Mouse (Mus musculus) intestine, embryonic 16.5 days (tissue): Measurements from ENCODE around the gene Plekhh2. TPM values are rescaled to one million over a fixed set of nuclear protein-coding genes. Genes with fewer than 3 reads are reported as not detected.

Experiments
- ATAC-seq: fragments of 200-750 bp; cut with Nextera tagmentation; 2 replicates; pipeline ENCODE4 v1.8.0; 2017; ENCODE audit warnings: moderate TSS enrichment, moderate library complexity
- H3K27ac ChIP-seq: fragments of 300-500 bp; sonication (generic); 2 replicates; pipeline ENCODE4 v1.5.1; 2014; ENCODE audit warnings: mild to moderate bottlenecking, low read length
- H3K27me3 ChIP-seq: fragments of 300-500 bp; sonication (generic); replicated peaks from 2 replicates; pipeline ENCODE4 v1.6.1; 2014; ENCODE audit warnings: low read length, control low read depth, mixed read lengths; ENCODE audit not compliant: control insufficient read depth, insufficient read depth
- H3K36me3 ChIP-seq: fragments of 300-500 bp; sonication (generic); 2 replicates; pipeline ENCODE4 v1.6.1; 2014; ENCODE audit warnings: low read length, control low read depth; ENCODE audit not compliant: control insufficient read depth, insufficient read depth
- H3K4me1 ChIP-seq: fragments of 300-500 bp; sonication (generic); 2 replicates; pipeline ENCODE4 v1.6.1; 2014; ENCODE audit warnings: low read length, control low read depth, mixed read lengths; ENCODE audit not compliant: control insufficient read depth, insufficient read depth
- H3K4me2 ChIP-seq: fragments of 300-500 bp; sonication (generic); 2 replicates; pipeline ENCODE4 v1.6.1; 2014; ENCODE audit warnings: low read depth, low read length, control low read depth
- H3K4me3 ChIP-seq: fragments of 300-500 bp; sonication (generic); 2 replicates; pipeline ENCODE4 v1.5.1; 2014; ENCODE audit warnings: mild to moderate bottlenecking, low read length
- H3K9ac ChIP-seq: fragments of 300-500 bp; sonication (generic); 2 replicates; pipeline ENCODE4 v1.6.1; 2014; ENCODE audit warnings: low read depth, low read length
- H3K9me3 ChIP-seq: fragments of 300-500 bp; sonication (generic); 2 replicates; pipeline ENCODE4 v1.6.1; 2016; ENCODE audit warnings: low read length, control low read depth; ENCODE audit not compliant: control insufficient read depth
- WGBS: fragments of 180-500 bp; shearing (Covaris S2); extraction: QIAGEN DNeasy Blood & Tissue Kit; methylation state at CpG from one replicate; pipeline ENCODE4 v1.1.7; 2014; 5-methylcytosine and 5-hydroxymethylcytosine counted together
- polyA plus RNA-seq: library from polyadenylated mRNA; unstranded; fragments of >200 nt; fragmentation: Nextera tagmentation; extraction: Ambion mirVana; gene quantifications from 2 replicates; pipeline ENCODE4 v1.2.1, GENCODE M21; 2015

Plekhh2 gene
- polyA plus RNA-seq, 1 experiment from 2014 or later = 6.1 TPM

GRCm38 (mm10) chr17:84665691-84666090 is 154.0 kb downstream of the Plekhh2 start:
- WGBS = 23% methylated on average over 9 of the region's 9 CpGs
- Histone ChIP-seq H3K36me3 (no peaks in the 10 kb centered on the region), H3K9me3 (no peaks in the 10 kb centered on the region), H3K4me1 (peaks cover 20% of the 10 kb centered on the region), H3K27me3 (no peaks in the 10 kb centered on the region), H3K4me2 (peak overlapping the region; percentile 45), H3K9ac (peak overlapping the region; percentile 59), H3K4me3 (no peak overlapping the region), H3K27ac (peak overlapping the region; percentile 78)
- ATAC-seq = peak; percentile 87

- Histone ChIP-seq H3K4me2 (no peak overlapping the region), H3K9ac (no peak overlapping the region), H3K27ac (no peak overlapping the region), H3K4me1 (peaks cover 21% of the 10 kb centered on the region), H3K4me3 (no peak overlapping the region), H3K27me3 (no peaks in the 10 kb centered on the region), H3K9me3 (no peaks in the 10 kb centered on the region), H3K36me3 (no peaks in the 10 kb centered on the region)
- ATAC-seq = no peak
- 80% methylated on average over 3 of the region's 3 CpGs for WGBS
These were observed 156.2 kb downstream of the Plekhh2 start for GRCm38 (mm10) chr17:84667848-84668247.

Other genes starting within 250 kb of the Plekhh2 start
- 4.3 and 5.3 TPM in 2 replicates for gene Thada, start 45.7 kb upstream of the Plekhh2 start, polyA plus RNA-seq
- gene Dync2li1, start 114.6 kb downstream of the Plekhh2 start, polyA plus RNA-seq = 18.1 and 20.1 TPM in 2 replicates
- 1.2 and 2.1 TPM in 2 replicates for gene Abcg8, start 164.4 kb downstream of the Plekhh2 start, polyA plus RNA-seq
- gene Abcg5, start 171.1 kb downstream of the Plekhh2 start, polyA plus RNA-seq = 3.7 and 6.5 TPM in 2 replicates